Mouse (Mus musculus): ENCODE data around the gene Reln. TPM values are rescaled to one million over a fixed set of nuclear protein-coding genes. Genes with fewer than 3 reads are reported as not detected.

Reln gene
- polyA plus RNA-seq, 1 experiment from 2014 or later: 18.7 TPM

DNA sequence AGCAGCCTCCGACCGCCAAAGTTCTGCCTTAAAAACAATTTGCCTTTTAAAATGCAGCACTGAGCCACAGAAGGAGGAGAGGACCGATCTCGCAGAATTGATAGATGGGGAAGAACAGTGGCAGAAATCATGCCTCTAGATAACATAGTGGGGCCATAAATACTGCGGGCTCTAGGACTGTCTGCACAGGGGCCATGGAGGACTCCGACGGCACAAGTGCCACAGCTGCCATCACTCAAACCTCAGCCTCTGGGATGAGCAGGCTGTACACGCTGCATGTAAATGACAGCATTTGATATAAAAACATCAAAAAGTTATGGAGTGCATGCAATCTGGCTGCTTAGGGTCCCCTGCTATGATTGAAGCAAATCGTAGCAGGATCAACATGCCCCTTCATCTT lies 227.6 kb downstream of the Reln start:
- H3K4me2 ChIP-seq: no peak overlapping the region
- H3K9ac ChIP-seq: no peak overlapping the region
- H3K4me1 ChIP-seq (replicated peaks): no peaks in the 10 kb centered on the region
- no peaks in the 10 kb centered on the region for H3K27me3 ChIP-seq
- ATAC-seq (ENCODE audit: insufficient read depth): no peak
- H3K36me3 ChIP-seq (replicated peaks): no peaks in the 10 kb centered on the region
- 72% methylated on average over 9 of the region's 9 CpGs for WGBS (ENCODE audit: insufficient replicate concordance)
- H3K27ac ChIP-seq (replicated peaks): no peak overlapping the region
- no peak overlapping the region for H3K4me3 ChIP-seq (replicated peaks)
- H3K9me3 ChIP-seq (replicated peaks): no peaks in the 10 kb centered on the region

DNA sequence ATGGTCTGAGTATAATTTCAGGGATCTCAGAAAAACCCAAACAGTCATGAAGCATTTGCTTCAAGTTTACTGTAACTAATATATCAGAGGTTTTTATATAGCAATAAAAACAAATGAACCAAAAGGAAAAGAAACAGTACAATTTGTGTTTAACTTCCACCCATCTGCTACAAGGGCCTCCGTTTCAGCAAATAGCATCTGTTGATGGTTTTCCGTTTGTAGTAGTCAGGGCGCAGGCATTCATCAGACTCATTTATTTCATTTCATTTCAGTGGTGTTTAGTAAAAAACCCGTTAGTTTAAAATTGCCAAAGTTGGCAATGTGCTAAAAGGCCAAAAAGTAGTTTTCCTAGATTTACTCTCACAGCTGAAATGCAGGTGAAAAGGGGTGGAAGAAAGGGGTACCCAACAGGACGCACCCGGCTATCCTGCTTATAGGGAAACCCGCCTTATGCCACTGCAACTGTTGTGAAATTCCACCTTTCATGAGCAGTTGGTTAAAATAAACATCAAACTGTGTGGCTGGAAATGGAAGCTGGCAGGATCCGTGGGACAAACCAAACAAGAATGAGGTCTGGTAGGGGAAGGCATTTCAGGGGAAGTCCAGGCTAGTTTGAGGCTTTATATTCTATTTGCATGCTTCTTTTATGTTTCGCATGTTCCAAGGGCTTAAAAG lies 237.6 kb downstream of the Reln start:
- no peak overlapping the region for H3K27ac ChIP-seq (replicated peaks)
- no peak overlapping the region for H3K9ac ChIP-seq
- no peaks in the 10 kb centered on the region for H3K9me3 ChIP-seq (replicated peaks)
- no peaks in the 10 kb centered on the region for H3K4me1 ChIP-seq (replicated peaks)
- H3K36me3 ChIP-seq (replicated peaks): 0 out of 2 replicates have a peak, but pooled peaks cover 7% of the 10 kb centered on the region
- 61% methylated on average over 9 of the region's 9 CpGs for whole genome bisulfite sequencing (ENCODE audit: insufficient replicate concordance)
- H3K4me2 ChIP-seq: no peak overlapping the region
- H3K27me3 ChIP-seq: no peaks in the 10 kb centered on the region
- no peak overlapping the region for H3K4me3 ChIP-seq (replicated peaks)
- ATAC-seq (ENCODE audit: insufficient read depth): no peak

DNA sequence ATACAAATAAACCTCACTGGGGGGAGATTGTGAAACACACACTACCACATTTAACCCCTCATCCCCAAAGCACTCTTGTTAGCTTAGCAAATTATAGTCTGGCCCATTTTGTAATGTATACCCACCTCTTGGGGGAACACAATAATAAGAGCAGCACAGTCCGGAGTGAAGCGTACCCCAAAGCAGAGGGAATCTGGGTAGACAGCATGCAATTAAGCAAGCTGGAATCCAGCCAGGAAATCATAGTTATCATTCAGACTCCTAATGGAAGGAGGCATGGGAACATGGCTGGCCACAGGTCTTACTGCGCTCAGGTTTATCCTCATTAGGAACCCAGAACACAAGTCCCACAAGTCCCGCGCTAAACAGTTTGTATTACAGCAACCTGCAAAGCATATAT lies 249.5 kb downstream of the Reln start:
- Histone ChIP-seq H3K4me3 (replicated peaks) (no peak overlapping the region), H3K36me3 (replicated peaks) (no peaks in the 10 kb centered on the region), H3K4me1 (replicated peaks) (no peaks in the 10 kb centered on the region), H3K27ac (replicated peaks) (no peak overlapping the region), H3K4me2 (no peak overlapping the region), H3K9ac (no peak overlapping the region), H3K9me3 (replicated peaks) (no peaks in the 10 kb centered on the region), H3K27me3 (no peaks in the 10 kb centered on the region)
- ATAC-seq (ENCODE audit: insufficient read depth): no peak
- 80% methylated on average over 5 of the region's 5 CpGs for WGBS (ENCODE audit: insufficient replicate concordance)

DNA sequence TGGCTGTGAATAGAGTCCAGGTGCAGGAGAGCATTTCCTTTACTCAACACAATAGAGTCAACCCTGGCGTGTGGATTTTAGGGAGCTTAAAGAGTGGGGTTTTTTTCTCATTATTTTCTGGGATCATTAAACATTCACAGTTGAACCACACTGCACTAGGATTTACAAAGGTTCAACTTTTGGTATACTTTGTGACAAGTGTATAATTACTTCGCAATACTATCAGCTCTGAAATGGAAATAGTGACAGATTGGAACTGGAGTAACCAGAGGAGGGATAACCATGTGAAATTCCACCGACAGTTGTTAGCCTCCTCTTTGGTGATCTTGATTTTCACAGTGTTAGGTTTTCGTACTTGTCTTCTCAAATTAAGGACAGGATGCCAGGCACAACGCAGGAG lies 250.5 kb downstream of the Reln start:
- H3K9ac ChIP-seq: no peak overlapping the region
- no peaks in the 10 kb centered on the region for H3K27me3 ChIP-seq
- whole genome bisulfite sequencing (ENCODE audit: insufficient replicate concordance): 64% methylated on average over 5 of the region's 5 CpGs
- no peaks in the 10 kb centered on the region for H3K9me3 ChIP-seq (replicated peaks)
- no peak for ATAC-seq (ENCODE audit: insufficient read depth)
- no peaks in the 10 kb centered on the region for H3K36me3 ChIP-seq (replicated peaks)
- no peak overlapping the region for H3K4me2 ChIP-seq
- no peak overlapping the region for H3K27ac ChIP-seq (replicated peaks)
- H3K4me1 ChIP-seq (replicated peaks): no peaks in the 10 kb centered on the region
- no peak overlapping the region for H3K4me3 ChIP-seq (replicated peaks)

DNA sequence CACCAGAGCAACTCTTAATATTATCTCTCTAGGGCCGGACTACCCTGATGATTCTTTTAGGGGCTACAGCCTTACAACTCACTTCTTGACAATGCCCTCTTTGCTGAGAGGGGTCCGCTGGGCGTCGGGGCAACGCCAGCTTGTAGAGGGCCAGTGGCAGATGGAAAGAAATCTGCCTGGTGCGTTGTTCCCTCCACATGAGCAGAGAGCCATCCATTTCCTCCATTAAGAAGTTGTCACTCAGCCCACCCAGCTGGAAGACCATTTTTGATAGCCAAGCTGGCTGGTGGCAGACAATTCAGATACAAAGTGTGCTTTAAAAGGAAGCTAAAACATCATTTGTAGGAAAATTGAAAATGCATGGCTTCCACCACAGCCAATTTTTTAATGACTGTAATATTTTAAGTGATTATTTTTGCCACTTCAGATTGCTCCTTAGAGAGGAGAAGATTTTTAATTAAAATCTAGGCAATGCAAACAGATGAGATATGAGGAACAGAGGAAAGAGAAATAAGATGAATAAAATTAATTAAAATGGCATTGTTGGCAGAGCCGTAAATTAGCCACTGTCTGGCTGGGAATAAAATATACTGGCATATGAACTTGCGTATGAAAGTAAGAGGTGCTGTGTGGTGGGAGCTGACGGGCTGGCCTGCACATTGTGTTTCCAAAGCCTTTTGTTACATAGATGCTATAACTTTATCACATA lies 251.2 kb downstream of the Reln start:
- no peaks in the 10 kb centered on the region for H3K36me3 ChIP-seq (replicated peaks)

DNA sequence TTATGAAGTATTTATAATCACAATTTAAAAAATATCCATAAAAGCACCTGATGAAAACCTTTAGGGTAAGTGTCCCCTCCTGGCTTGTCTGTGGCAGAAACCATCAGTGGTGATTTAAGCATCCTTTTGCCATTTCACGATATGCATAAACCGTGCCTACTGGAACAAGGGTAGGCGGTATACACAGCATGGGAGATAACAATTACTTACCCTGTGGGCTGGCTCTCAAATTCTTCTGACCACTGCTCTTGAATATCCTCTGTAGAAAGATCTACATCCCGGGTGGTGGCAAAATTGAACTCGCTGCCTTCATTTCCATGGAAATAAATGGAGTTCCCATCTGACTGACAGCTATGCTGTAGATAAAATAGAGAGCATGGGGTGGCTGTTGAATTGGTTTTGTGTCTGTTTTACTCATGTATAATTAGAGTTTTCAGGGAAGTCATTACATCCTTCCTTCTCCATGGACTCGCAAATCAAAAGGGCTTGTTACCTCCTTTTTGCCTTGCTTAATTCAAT lies 264.0 kb downstream of the Reln start:
- H3K4me1 ChIP-seq (replicated peaks): no peaks in the 10 kb centered on the region
- H3K27me3 ChIP-seq: no peaks in the 10 kb centered on the region
- no peak overlapping the region for H3K9ac ChIP-seq
- no peak for ATAC-seq (ENCODE audit: insufficient read depth)
- H3K36me3 ChIP-seq (replicated peaks): 0 out of 2 replicates have a peak, but pooled peaks cover 3% of the 10 kb centered on the region
- H3K27ac ChIP-seq (replicated peaks): no peak overlapping the region
- 72% methylated on average over 6 of the region's 6 CpGs for WGBS (ENCODE audit: insufficient replicate concordance)
- no peak overlapping the region for H3K4me3 ChIP-seq (replicated peaks)
- no peak overlapping the region for H3K4me2 ChIP-seq
- no peaks in the 10 kb centered on the region for H3K9me3 ChIP-seq (replicated peaks)

More for the DNA sequence above, 251.2 kb downstream of the Reln start:
- Histone ChIP-seq H3K27me3 (no peaks in the 10 kb centered on the region), H3K4me1 (replicated peaks) (no peaks in the 10 kb centered on the region), H3K4me3 (replicated peaks) (no peak overlapping the region), H3K4me2 (no peak overlapping the region), H3K9me3 (replicated peaks) (no peaks in the 10 kb centered on the region), H3K27ac (replicated peaks) (no peak overlapping the region), H3K9ac (no peak overlapping the region)
- WGBS (ENCODE audit: insufficient replicate concordance): 65% methylated on average over 9 of the region's 9 CpGs
- ATAC-seq (ENCODE audit: insufficient read depth): no peak

DNA sequence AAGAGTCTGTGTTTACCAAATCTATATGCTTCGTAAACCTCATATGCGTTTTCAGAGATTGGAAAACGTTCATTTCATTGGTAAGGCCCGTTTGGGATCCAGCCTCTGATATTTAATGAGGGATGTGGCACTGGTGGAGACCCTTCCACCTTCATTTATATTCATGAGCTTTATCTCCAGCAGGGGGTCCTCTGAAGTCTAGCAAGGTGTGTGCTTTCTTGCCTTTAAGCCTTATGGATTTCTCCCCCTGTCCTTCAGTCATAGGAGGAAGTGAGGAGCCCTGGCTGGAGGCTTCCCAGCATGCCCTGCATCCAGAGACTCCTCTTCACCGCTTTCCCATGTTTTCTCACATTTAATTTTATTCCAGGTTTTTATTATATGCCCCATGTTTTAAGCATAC lies 269.5 kb downstream of the Reln start:
- Histone ChIP-seq H3K4me1 (replicated peaks) (no peaks in the 10 kb centered on the region), H3K9ac (no peak overlapping the region), H3K27me3 (no peaks in the 10 kb centered on the region), H3K36me3 (replicated peaks) (peaks cover 16% of the 10 kb centered on the region), H3K4me2 (no peak overlapping the region), H3K4me3 (replicated peaks) (no peak overlapping the region), H3K27ac (replicated peaks) (no peak overlapping the region), H3K9me3 (replicated peaks) (no peaks in the 10 kb centered on the region)
- WGBS (ENCODE audit: insufficient replicate concordance): 49% methylated on average over 5 of the region's 5 CpGs
- ATAC-seq (ENCODE audit: insufficient read depth): no peak

DNA sequence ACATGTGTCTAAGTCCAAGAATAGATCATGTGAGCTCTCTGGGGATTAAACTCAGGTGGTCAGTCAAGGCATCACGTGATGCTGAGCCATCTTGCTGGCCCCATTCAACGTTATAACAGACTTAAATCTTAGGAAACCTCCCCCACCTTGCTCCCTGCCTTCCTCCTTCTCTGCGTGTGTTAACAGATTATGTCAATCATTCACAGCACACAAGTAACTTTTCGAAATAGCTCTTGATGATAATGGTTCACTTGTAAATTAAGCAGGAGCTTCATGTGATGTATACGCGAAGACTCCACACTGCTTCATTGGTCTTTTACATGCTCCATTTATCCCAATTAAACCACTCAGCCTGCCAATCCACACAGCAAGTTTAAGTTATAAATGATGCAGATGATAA lies 271.9 kb downstream of the Reln start:
- WGBS (ENCODE audit: insufficient replicate concordance): 51% methylated on average over 6 of the region's 6 CpGs
- Histone ChIP-seq H3K4me3 (replicated peaks) (no peak overlapping the region), H3K4me2 (no peak overlapping the region), H3K27ac (replicated peaks) (no peak overlapping the region), H3K9me3 (replicated peaks) (no peaks in the 10 kb centered on the region), H3K4me1 (replicated peaks) (no peaks in the 10 kb centered on the region), H3K27me3 (no peaks in the 10 kb centered on the region), H3K36me3 (replicated peaks) (peaks cover 13% of the 10 kb centered on the region), H3K9ac (no peak overlapping the region)
- ATAC-seq (ENCODE audit: insufficient read depth): no peak

DNA sequence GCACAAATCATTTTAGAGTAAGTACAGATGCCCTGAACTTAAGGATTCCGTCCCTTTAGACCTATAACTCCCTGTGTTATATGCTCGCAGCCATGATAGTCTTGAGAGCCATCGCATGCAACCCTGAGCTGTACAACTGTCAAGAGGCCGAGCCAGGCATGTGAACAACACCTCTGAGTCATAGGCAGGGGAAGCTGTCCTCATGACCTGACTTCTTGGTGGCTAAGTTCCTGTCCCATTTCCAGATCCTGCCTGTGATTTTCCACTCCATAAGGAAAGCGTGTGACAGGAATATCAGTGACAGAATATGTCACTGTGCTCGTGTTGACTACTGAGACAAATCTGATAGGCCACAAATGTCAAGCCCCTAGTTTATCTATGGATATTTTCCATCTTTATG lies 285.3 kb downstream of the Reln start:
- Histone ChIP-seq H3K27me3 (no peaks in the 10 kb centered on the region), H3K9ac (no peak overlapping the region), H3K4me3 (replicated peaks) (no peak overlapping the region), H3K4me1 (replicated peaks) (no peaks in the 10 kb centered on the region), H3K9me3 (replicated peaks) (no peaks in the 10 kb centered on the region), H3K27ac (replicated peaks) (no peak overlapping the region), H3K4me2 (no peak overlapping the region), H3K36me3 (replicated peaks) (no peaks in the 10 kb centered on the region)
- ATAC-seq (ENCODE audit: insufficient read depth): no peak
- 59% methylated on average over 6 of the region's 6 CpGs for WGBS (ENCODE audit: insufficient replicate concordance)

DNA sequence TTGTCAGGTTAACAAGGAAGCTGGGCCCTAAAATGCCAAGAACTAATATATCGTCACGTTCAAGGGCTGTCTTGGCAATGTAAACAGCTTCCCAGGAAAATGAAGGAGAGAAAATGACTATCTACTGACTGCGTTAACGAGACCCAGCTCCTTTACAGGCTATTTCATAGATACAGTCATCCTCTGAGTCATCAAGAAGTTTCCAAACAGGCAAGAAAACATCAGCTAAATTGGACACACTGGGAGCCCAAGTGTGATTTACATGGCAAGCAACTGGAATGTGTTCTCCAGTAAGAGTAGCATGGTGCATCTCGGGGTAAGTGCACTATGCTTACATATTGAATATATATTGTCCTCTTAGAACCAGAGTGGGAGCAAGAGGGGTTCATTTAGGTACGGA lies 302.7 kb downstream of the Reln start:
- 72% methylated on average over 6 of the region's 6 CpGs for WGBS (ENCODE audit: insufficient replicate concordance)
- H3K4me1 ChIP-seq (replicated peaks): no peaks in the 10 kb centered on the region
- H3K27ac ChIP-seq (replicated peaks): no peak overlapping the region
- no peaks in the 10 kb centered on the region for H3K36me3 ChIP-seq (replicated peaks)
- H3K27me3 ChIP-seq: no peaks in the 10 kb centered on the region
- no peak for ATAC-seq (ENCODE audit: insufficient read depth)
- H3K4me3 ChIP-seq (replicated peaks): no peak overlapping the region
- H3K4me2 ChIP-seq: no peak overlapping the region
- no peak overlapping the region for H3K9ac ChIP-seq
- H3K9me3 ChIP-seq (replicated peaks): no peaks in the 10 kb centered on the region

DNA sequence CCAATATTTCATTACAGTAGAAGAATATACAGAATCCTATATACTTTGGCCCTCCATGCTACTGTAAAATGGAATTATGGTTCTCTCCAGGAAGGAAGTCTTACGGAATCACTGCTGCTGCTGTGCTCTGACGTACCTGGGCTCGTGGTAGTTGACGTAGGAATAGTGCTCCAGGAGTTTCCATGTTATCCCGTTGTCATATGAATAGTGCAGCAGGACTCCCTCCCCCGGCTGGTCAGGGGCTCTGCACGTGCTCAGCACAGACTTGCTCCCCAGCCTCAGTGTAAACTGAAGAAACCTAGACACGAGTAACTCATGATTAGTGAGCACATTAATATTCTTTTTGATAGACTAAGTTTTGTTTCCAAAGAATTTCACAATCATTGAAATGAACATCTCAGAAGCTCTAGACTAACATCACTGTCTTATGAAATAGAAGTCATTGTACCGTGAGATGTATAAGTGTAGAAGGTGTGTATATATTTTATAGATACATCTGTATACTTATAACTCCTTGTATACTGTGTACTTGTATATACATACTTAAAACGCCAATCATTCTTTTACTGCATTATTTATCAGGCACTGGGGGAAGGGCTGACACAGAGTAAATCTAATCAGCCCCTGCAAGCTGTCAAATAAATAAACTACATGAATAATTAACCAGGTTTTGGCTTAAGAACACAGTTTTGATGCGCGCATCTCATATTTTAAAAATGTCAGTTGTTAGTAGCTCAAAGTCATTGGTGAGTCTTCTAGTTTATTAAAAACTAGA lies 304.9 kb downstream of the Reln start:
- H3K36me3 ChIP-seq (replicated peaks): no peaks in the 10 kb centered on the region
- no peak overlapping the region for H3K4me3 ChIP-seq (replicated peaks)
- H3K27ac ChIP-seq (replicated peaks): no peak overlapping the region
- 70% methylated on average over 12 of the region's 12 CpGs for WGBS (ENCODE audit: insufficient replicate concordance)
- no peak overlapping the region for H3K4me2 ChIP-seq
- no peak for ATAC-seq (ENCODE audit: insufficient read depth)
- H3K9me3 ChIP-seq (replicated peaks): no peaks in the 10 kb centered on the region
- H3K9ac ChIP-seq: no peak overlapping the region
- H3K27me3 ChIP-seq: no peaks in the 10 kb centered on the region
- no peaks in the 10 kb centered on the region for H3K4me1 ChIP-seq (replicated peaks)
